Mouse (Mus musculus) brain, embryonic 14.5 days (tissue): ENCODE measurements around the gene Lrcol1.

ENCODE experiments used
- CTCF ChIP-seq: fragments of 200-500 bp; IDR thresholded peaks from 2 replicates; pipeline ENCODE4 v1.5.1; 2012; ENCODE audit warnings: inconsistent platforms, mild to moderate bottlenecking, moderate library complexity, borderline replicate concordance; ENCODE audit not compliant: insufficient read depth, insufficient read length; ENCODE audit errors: extremely low read depth
- POLR2A ChIP-seq: fragments of 200-500 bp; IDR thresholded peaks from 2 replicates; pipeline ENCODE4 v1.6.1; 2012; ENCODE audit warnings: mild to moderate bottlenecking, inconsistent platforms, borderline replicate concordance; ENCODE audit not compliant: poor library complexity, insufficient read depth, insufficient read length, severe bottlenecking; ENCODE audit errors: extremely low read depth

- no peak for TF ChIP-seq POLR2A
- no peak for TF ChIP-seq CTCF
Observed at GRCm38 (mm10) chr5:110342648-110343284, 1.8 kb upstream of the Lrcol1 start, which contains the start of gene P2rx2.
